Mouse (Mus musculus) ovary, postnatal 10 days (tissue): ENCODE measurements around the gene Atp9a.
A peak's percentile ranks its signal among the peaks of the same experiment; 100 is the strongest.

ENCODE experiments used
- DNase-seq: peaks from one replicate; pipeline ENCODE4 v3.0.0; 2022; ENCODE audit warnings: low spot score

Gene Atp9a

GRCm38 (mm10) chr2:168640460-168640859 lies 101.7 kb downstream of the Atp9a start:
- no peak for DNase-seq

DNA sequence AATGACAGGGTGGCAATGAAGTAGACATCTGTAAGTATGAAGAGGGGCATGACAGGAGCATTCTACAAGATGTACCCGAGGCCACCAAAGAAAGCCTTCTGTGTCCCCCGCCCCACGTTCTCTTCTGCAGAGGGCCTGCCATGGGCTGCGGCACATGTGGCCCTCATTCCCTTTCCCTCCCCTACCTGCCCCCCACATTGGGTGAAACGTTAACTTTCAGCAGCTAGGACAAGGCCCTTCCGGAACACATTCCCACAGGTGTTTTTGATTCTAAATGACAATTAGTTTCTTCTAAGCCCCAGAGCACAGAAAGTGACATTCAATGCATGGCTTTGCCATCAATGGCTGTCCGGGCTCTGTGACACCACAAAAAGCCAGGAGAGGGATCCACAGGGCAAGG lies 107.3 kb downstream of the Atp9a start:
- no peak for DNase-seq

DNA sequence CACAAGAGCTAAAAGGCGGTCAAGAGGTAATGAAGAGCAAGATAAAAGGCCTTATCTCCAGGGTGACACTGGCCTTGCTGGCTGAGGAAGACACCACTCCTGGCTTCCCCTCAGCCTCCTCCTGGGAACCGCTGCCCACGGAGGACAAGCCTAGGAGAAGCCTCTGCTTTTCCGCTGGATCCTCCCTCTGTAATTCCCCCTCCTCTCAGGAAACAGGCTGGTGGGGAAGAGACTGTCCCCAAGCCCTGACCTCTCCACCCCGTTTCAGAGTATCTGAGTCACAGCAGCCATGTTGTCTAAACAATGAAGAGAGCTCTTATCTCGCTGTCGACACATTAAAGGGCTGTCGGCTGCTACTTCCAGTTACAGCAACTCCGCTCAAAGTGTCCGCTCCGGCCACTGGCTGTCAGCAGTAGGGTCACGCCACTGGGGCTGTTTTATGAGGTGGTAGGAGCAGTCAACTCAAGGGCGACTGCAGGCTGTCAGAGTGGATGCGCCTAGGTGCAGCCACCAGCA lies 108.8 kb downstream of the Atp9a start:
- no peak for DNase-seq

DNA sequence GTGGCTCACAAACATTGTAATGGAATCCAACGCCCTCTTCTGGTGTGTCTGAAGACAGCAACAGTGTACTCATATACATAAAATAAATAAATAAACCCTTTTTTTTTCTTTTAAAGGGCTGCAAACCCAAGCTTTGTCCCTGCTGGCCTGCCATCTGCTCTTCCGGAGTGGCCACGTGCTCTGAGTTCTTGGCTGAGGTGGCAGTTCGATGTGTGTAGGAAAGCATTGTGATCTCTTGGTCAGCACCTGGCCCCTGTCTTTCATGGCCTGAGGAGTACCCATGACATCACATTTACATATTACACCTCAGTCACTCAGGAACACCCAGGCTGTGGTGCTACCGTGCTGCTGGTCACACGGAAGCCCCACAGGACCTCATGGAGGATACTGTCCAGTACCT lies 109.7 kb downstream of the Atp9a start:
- no peak for DNase-seq

GRCm38 (mm10) chr2:168628787-168629186 lies 113.4 kb downstream of the Atp9a start:
- DNase-seq: peak; percentile 65

DNA sequence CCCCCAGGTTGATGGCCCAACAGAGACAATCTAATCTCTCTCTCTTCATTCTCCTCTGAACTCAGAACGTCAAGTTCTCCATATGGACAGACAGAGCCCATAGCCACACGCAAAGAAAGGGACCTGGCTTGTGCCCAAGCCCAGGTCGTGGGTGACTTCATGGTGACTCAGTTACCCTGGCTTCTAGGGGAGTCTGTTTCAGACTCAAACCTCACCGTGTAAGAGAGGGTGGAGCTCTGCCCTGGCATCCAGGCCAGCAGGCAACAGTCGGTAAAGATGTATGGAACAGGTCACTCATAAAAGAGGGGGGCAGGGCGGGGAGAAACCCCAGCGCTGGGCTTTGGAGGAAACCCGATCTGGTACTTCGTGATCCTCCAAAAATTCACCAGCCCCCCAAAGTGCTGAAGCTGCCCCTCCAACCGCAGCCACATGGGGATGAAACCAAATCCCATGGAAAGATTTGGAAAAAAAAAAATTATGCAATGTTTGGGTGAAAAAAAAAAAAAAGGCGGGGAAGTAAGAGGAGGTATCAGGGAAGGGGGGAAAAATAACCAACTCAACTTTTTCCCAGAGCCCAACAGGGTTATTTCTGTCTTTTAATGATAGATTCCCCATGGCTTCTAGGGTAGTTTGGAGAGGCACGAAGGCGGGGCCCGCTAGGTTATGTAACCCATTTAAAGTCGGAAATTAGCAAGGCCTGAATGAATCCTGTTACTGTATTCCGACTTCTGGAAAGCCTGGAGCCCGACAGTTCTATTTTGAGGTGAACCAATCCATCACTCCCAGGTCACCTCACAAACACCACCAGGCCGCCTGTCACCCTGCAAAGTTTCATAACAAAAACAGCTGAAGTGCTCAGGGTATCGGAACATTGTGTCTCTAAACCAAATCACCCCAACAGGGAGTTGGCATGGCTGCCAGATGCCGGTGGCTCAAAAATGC lies 114.1 kb downstream of the Atp9a start:
- DNase-seq: no peak

DNA sequence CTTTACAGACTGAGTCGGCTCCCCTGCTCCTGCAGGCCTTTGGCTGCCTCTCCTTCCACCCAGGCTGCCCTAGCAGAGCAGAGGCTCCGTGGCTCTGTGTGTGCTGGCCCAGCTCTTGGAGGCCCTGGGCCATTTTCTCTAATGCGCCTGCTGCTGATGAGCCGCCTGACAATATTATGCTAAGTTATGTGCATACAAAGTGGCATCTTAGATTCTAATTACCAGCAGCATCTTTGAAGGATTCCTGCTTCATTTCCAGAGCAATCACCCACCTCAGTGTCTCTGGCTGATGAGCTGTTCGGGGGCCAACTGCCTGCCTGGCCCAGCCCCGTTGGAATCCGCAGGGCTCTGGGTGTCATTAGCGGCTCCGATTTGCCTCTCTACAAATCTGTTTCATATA lies 115.8 kb downstream of the Atp9a start:
- no peak for DNase-seq

DNA sequence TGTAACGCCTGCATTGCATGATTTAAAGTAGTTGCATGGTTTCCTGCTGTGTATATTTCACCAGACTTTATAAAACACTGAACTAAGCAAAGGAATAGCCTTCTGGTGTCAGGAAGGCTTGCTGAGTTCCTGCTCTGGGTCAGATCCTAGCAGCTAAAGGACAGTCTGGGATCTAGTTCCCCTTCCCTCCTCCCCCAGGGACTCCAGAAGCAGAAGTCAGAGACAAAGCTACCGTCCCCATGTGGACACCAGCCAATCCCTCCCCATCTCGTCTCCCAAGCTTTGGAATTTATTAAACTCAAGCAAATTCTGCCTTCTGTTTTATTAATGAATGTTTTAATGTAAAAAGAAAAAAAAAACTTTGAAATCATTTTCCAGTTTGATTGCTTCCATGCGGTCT lies 117.1 kb downstream of the Atp9a start:
- no peak for DNase-seq

GRCm38 (mm10) chr2:168621111-168621802 lies 121.0 kb downstream of the Atp9a start:
- no peak for DNase-seq

DNA sequence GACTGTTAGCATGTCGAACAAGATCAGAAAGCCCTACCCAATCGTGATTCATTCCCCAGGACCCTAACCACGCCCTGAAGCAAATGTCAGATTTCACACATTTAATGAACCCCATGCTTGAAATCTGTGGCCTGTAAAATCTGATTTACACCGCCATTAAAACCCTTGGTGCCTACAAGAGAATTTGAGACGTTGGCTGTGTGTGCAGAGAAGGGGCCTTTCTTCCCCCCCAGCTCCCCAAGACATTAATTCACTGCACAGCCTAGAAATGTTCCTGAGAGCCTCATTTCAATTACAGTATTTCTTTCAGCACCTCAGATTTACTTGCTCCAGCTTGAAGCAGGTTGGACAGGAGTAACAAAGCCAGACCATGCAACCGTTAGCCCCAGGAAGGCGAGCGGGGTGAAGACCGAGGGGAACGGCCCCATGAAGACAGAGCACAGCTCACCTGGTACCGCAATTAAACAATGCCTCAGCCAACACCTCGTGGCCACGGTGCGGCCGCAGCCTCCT lies 123.9 kb downstream of the Atp9a start:
- no peak for DNase-seq

DNA sequence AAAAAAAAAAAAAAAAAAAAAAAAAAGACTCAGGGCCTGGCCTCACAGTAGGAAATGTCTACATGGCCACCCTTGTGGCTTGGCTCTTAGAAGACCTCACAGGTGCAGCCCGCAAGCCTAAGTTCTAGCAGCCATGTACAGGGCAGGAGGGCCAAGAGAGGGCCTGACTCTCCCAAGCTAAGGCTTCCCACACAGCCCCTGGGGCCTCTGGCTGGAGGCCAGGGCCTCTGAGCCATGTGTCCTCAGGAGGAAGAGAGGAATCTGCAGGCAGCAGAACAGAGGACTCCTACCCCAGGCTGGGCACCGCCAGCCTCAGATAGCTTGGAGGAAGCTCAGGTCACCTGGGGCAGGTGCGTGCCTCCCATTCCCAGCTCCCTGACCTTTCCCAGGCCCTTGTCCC lies 127.0 kb downstream of the Atp9a start:
- DNase-seq: no peak

DNA sequence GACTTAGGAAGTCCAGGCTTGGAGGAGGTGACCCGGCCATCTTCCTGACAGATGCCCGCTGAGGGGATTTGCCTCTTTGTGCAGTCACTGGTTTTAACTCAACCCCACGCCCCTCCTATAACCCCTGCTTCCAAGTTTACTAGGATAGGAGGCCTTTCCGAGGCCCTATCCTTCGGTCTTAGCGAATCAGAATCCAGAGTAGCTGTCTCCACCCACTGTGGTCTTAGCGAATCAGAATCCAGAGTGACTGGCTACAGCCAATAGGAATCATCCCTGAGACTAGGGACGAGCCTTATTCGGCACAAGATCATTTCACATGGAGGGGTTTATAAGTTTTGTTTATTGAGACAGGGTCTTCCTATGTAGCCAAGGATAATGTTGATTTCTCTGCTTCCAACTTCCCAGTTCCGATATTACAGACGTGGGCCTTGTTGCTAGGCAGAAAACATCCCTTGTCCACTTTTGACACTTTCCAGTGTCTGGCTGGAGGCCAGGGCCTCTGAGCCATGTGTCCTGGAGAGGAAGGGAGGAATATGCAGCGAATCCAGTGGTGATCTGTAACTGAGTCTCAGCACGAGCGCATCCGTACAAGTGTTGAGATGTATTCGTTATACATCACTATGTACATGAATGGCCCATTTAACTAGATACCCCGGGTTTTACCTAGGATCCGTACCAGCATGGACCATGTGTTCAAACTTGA lies 127.9 kb downstream of the Atp9a start:
- no peak for DNase-seq

DNA sequence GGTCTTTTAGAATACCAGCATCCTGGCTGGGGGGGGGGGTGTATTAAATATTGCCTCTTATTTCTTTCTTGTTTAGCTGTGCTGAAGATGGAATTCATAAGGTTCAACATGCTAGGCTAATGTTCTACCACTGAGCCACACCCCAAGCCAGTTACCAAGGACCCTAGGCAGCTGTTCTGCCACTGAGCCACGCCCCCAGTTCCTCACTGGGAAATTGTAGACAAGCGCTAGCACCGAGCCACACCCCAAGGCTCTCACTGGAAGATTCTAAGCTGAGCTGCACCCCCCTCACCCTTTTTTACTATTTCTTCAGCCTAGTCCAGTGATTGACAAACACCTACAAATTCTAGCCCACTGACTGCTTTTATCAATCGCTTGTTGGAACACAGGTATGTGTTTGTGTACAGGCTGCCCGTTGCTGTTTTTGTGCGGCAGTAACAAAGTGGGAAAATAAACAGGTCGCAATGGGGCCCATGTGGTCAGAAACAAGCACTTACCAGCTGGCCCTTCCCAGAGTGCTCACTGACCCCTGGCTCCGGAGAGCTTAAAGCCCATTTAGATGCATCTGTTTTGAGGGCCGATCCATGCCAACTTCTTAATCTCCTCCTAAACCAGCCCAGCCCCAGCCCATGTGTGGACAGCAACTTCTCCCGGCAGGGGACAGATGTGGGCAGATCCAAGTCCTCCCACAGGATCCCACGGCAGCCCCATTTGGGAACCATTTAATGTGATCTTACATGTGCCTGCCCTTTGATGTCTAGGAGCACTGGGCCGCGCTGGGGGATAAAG lies 128.9 kb downstream of the Atp9a start:
- no peak for DNase-seq

- DNase-seq: no peak
Observed at GRCm38 (mm10) chr2:168610941-168611340, 131.3 kb downstream of the Atp9a start.

- DNase-seq: no peak
Observed at GRCm38 (mm10) chr2:168609653-168610248, 132.5 kb downstream of the Atp9a start.

DNA sequence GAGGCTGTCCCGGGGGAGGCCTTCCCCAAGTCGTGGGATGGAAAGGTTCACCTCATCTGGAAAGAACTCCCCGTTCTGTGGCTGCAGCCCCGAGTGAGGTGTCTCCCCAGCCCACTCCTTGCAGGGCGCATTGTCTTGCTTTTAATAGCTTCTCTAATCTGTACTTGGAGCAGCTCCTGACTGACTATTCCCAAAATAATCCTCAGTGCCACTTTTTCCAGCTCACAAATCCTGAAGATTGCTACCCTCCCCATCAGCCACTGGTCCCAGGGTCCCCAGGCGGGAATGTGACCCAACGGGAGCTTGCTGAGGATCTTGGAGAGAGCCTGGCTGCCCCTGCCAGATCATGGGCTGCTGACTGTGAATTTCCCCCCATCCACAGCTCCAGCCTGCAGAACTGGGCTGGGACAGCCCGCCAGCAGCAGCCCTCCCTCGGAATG lies 134.1 kb downstream of the Atp9a start:
- no peak for DNase-seq

DNA sequence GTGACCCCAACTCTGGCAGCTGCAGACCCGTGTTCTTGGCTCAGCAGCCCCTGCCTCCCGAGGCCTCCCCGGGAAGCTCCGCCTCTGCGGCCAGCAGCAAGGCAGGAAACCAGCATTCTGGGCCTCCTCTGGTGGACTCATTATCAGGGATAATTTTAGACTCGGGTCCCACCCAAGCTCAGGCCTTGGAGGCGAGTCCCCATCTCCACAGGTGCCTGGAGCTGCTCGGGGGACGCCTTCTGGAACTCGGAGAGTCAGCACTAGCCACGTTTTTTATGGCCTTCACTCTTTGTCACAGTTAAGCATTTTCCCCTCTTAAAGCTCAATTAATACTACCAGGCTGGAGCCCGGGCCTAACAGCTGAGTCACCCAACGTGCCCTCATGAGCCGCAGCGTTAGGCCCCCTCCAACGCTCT lies 137.5 kb downstream of the Atp9a start:
- DNase-seq: no peak

- no peak for DNase-seq
Observed at GRCm38 (mm10) chr2:168602387-168602741, 139.8 kb downstream of the Atp9a start.

DNA sequence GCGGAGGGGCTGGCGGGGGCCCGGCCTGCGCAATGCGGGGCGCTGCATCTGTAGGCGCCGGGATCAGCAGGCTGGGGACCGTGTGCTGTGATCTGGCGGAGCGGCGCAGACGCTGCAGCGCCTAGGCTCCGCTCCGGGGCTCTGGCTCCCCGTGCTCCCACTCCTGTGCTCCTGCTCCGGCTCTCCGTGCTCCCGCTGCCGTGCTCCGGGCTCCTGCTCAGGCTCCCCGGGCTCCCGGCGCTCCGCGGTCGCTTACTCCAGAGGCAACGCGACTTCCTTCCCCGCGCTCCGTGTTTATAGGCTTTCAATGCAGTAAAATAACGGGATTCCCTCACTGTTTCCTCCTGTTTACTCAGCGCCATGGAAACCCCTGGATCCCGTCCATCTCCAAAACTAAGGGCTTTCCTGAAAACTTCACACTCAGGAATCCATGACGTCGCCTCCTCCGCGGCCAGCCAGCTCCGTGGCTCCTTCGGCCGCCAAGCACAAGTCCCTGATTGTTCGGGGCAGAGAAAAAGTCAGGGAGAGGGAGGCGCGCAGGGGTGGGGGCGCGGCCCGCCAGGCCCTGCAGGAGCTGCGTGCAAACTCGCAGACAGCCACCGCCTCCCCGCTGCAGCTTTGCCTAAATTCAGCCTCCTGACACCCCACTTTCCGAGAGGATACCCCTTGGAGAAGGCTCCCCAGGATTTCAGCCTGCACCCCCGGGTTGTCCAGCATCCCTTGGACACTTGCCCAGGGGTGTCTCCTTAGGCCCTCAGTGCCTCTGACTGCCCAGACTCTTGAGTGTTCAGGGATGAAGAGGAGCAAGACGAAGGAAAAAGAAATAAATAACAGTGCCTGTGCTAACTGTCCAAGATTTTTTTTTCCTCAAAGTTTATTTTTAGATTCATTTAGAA lies 140.5 kb downstream of the Atp9a start, which contains the start of gene Nfatc2:
Gene Nfatc2 (minus strand): TSS at position 167 of the 896 bp plus-strand sequence.
- peak; percentile 68 for DNase-seq
